Mouse (Mus musculus): Measurements from ENCODE around the gene Igtp.
A peak's percentile ranks its signal among the peaks of the same experiment; 100 is the strongest.
"Not testable (repeated sequence)": the region's sequence is repeated elsewhere in the genome, so short reads cannot be mapped to it uniquely, and the experiment has no call there.

The Igtp gene

GRCm38 (mm10) chr11:58213673-58214342 lies 14.5 kb downstream of the Igtp start:
- DNase-seq (ENCODE audit: low spot score in 2 of 2): no peak

GRCm38 (mm10) chr11:58214391-58215048 lies 15.2 kb downstream of the Igtp start:
- DNase-seq (ENCODE audit: low spot score in 2 of 2): peak; percentile 73 to 82

GRCm38 (mm10) chr11:58215049-58215430 lies 15.7 kb downstream of the Igtp start:
- not testable (repeated sequence) for DNase-seq (ENCODE audit: low spot score in 2 of 2)

GRCm38 (mm10) chr11:58215814-58216213 lies 16.5 kb downstream of the Igtp start:
- no peak for DNase-seq (ENCODE audit: low spot score in 2 of 2)

- no peak for DNase-seq (ENCODE audit: low spot score in 2 of 2)
These were observed 17.5 kb downstream of the Igtp start for GRCm38 (mm10) chr11:58216823-58217222.

- no peak for DNase-seq (ENCODE audit: low spot score in 2 of 2)
These were observed 24.4 kb downstream of the Igtp start for GRCm38 (mm10) chr11:58223751-58224150.

- no peak for DNase-seq (ENCODE audit: low spot score in 2 of 2)
These were observed 25.0 kb downstream of the Igtp start for GRCm38 (mm10) chr11:58224313-58224712.

- DNase-seq (ENCODE audit: low spot score in 2 of 2): not testable (repeated sequence)
These were observed 25.5 kb downstream of the Igtp start for GRCm38 (mm10) chr11:58224872-58225271.

- DNase-seq (ENCODE audit: low spot score in 2 of 2): peak; percentile 62 to 79
These were observed 26.3 kb downstream of the Igtp start for GRCm38 (mm10) chr11:58225655-58226054.

GRCm38 (mm10) chr11:58226425-58226824 lies 27.1 kb downstream of the Igtp start:
- no peak for DNase-seq (ENCODE audit: low spot score in 2 of 2)

- not testable (repeated sequence) for DNase-seq (ENCODE audit: low spot score in 2 of 2)
These were observed 28.7 kb downstream of the Igtp start for GRCm38 (mm10) chr11:58228021-58228420.

- DNase-seq (ENCODE audit: low spot score in 2 of 2): peak in 1 of 2 experiments; percentile 57
These were observed 31.1 kb downstream of the Igtp start for GRCm38 (mm10) chr11:58230396-58230910.

- DNase-seq (ENCODE audit: low spot score in 2 of 2): no peak
These were observed 31.8 kb downstream of the Igtp start for GRCm38 (mm10) chr11:58231156-58231555.

GRCm38 (mm10) chr11:58234551-58234950 lies 35.2 kb downstream of the Igtp start:
- not testable (repeated sequence) for DNase-seq (ENCODE audit: low spot score in 2 of 2)

- DNase-seq (ENCODE audit: low spot score in 2 of 2): peak in 1 of 2 experiments; percentile 51
These were observed 35.8 kb downstream of the Igtp start for GRCm38 (mm10) chr11:58235152-58235551.

GRCm38 (mm10) chr11:58238840-58239791 lies 39.8 kb downstream of the Igtp start:
- peak; percentile 42 to 72 for DNase-seq (ENCODE audit: low spot score in 2 of 2)

- no peak for DNase-seq (ENCODE audit: low spot score in 2 of 2)
These were observed 47.9 kb downstream of the Igtp start for GRCm38 (mm10) chr11:58247294-58247693.

GRCm38 (mm10) chr11:58249203-58249981 lies 50.0 kb downstream of the Igtp start:
- DNase-seq (ENCODE audit: low spot score in 2 of 2): no peak

GRCm38 (mm10) chr11:58250550-58250949 lies 51.2 kb downstream of the Igtp start:
- no peak for DNase-seq (ENCODE audit: low spot score in 2 of 2)

GRCm38 (mm10) chr11:58254411-58254810 lies 55.1 kb downstream of the Igtp start:
- DNase-seq (ENCODE audit: low spot score in 2 of 2): no peak
